Mouse (Mus musculus): ENCODE results near the gene Tomt. TPM values are rescaled to one million over a fixed set of nuclear protein-coding genes. Genes with fewer than 3 reads are reported as not detected.
A peak's percentile ranks its signal among the peaks of the same experiment; 100 is the strongest.

Gene Tomt
- polyA plus RNA-seq, 1 experiment, result 0.09 TPM

GRCm38 (mm10) chr7:101905561-101906286 is 435 bp downstream of the Tomt start, which contains the start of gene Lamtor1:
Lamtor1 (plus strand) TSS chr7:101905904.
- under 1% methylated on average over 61 of the region's 61 CpGs for WGBS

DNA sequence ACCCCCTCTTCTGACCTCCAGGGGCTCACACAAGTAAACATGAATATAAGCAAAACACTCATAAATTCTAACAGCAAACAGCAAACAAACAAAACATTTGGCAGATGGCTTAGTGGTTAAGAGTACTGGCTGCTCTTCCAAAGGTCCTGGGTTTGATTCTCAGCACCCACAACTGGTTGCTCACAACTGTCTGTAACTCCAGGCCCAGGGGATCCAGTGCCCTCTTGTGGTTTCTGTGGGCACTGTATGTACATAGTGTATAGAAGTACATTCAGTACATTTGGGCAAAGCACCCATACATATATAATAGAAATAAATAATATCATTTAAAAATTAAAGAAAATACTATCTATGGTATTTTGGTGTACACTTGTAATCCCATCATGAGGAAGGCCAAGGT is 3.3 kb downstream of the Tomt start:
- no peaks in the 10 kb centered on the region for H3K27me3 ChIP-seq (replicated peaks; ENCODE audit: control insufficient read depth, insufficient read depth, low read length)
- DNase-seq, result no peak
- no peak for TF ChIP-seq CTCF (conservative IDR thresholded peaks at IDR 0.05; ENCODE audit: insufficient read depth, insufficient read length, low read depth, low read length)
- TF ChIP-seq POLR2A (IDR thresholded peaks at IDR 0.05; ENCODE audit: low read depth, low read length), result no peak
- H3K27ac ChIP-seq (ENCODE audit: insufficient read depth, low read depth, low read length), result no peak overlapping the region
- no peaks in the 10 kb centered on the region for H3K36me3 ChIP-seq (ENCODE audit: control insufficient read depth, insufficient read depth, low read length)
- H3K4me3 ChIP-seq (ENCODE audit: insufficient read depth, low read depth, low read length), result no peak overlapping the region
- H3K4me1 ChIP-seq (ENCODE audit: control insufficient read depth, insufficient read depth, low read length), result peaks cover 10% of the 10 kb centered on the region

More at GRCm38 (mm10) chr7:101905561-101906286, 435 bp downstream of the Tomt start, which contains the start of gene Lamtor1:
- peak within 1 kb of the TSS; percentile 94 for H3K27ac ChIP-seq (ENCODE audit: insufficient read depth, low read depth, low read length)
- DNase-seq, result peak; percentile 100
- H3K27me3 ChIP-seq (replicated peaks; ENCODE audit: control insufficient read depth, insufficient read depth, low read length), result no peaks in the 10 kb centered on the region
- no peaks in the 10 kb centered on the region for H3K36me3 ChIP-seq (ENCODE audit: control insufficient read depth, insufficient read depth, low read length)
- TF ChIP-seq POLR2A (IDR thresholded peaks at IDR 0.05; ENCODE audit: low read depth, low read length) (peak; percentile 88), CTCF (conservative IDR thresholded peaks at IDR 0.05; ENCODE audit: insufficient read depth, insufficient read length, low read depth, low read length) (no peak)
- peaks cover 17% of the 10 kb centered on the region for H3K4me1 ChIP-seq (ENCODE audit: control insufficient read depth, insufficient read depth, low read length)
- H3K4me3 ChIP-seq (ENCODE audit: insufficient read depth, low read depth, low read length), result peak within 1 kb of the TSS; percentile 62

- no peaks in the 10 kb centered on the region for H3K27me3 ChIP-seq (replicated peaks; ENCODE audit: control insufficient read depth, insufficient read depth, low read length)
- no peak for DNase-seq
- H3K4me3 ChIP-seq (ENCODE audit: insufficient read depth, low read depth, low read length), result no peak overlapping the region
- WGBS, result 95% methylated on average over 10 of the region's 10 CpGs
- no peaks in the 10 kb centered on the region for H3K36me3 ChIP-seq (ENCODE audit: control insufficient read depth, insufficient read depth, low read length)
- no peak for TF ChIP-seq POLR2A (IDR thresholded peaks at IDR 0.05; ENCODE audit: low read depth, low read length)
- no peak for TF ChIP-seq CTCF (conservative IDR thresholded peaks at IDR 0.05; ENCODE audit: insufficient read depth, insufficient read length, low read depth, low read length)
- no peak overlapping the region for H3K27ac ChIP-seq (ENCODE audit: insufficient read depth, low read depth, low read length)
- H3K4me1 ChIP-seq (ENCODE audit: control insufficient read depth, insufficient read depth, low read length), result peaks cover 10% of the 10 kb centered on the region
These were observed 4.2 kb downstream of the Tomt start for GRCm38 (mm10) chr7:101901969-101902368.

GRCm38 (mm10) chr7:101900331-101901097 is 5.6 kb downstream of the Tomt start:
- no peak for DNase-seq
- TF ChIP-seq POLR2A (IDR thresholded peaks at IDR 0.05; ENCODE audit: low read depth, low read length), result no peak
- no peak for TF ChIP-seq CTCF (conservative IDR thresholded peaks at IDR 0.05; ENCODE audit: insufficient read depth, insufficient read length, low read depth, low read length)
- Histone ChIP-seq H3K4me3 (ENCODE audit: insufficient read depth, low read depth, low read length) (no peak overlapping the region), H3K36me3 (ENCODE audit: control insufficient read depth, insufficient read depth, low read length) (no peaks in the 10 kb centered on the region), H3K27ac (ENCODE audit: insufficient read depth, low read depth, low read length) (no peak overlapping the region), H3K4me1 (ENCODE audit: control insufficient read depth, insufficient read depth, low read length) (peaks cover 5% of the 10 kb centered on the region; the same call in 1 of the 2 replicates), H3K27me3 (replicated peaks; ENCODE audit: control insufficient read depth, insufficient read depth, low read length) (no peaks in the 10 kb centered on the region)
- WGBS, result 85% methylated on average over 16 of the region's 16 CpGs

- H3K36me3 ChIP-seq (ENCODE audit: control insufficient read depth, insufficient read depth, low read length), result no peaks in the 10 kb centered on the region
- TF ChIP-seq CTCF (conservative IDR thresholded peaks at IDR 0.05; ENCODE audit: insufficient read depth, insufficient read length, low read depth, low read length) (no peak), POLR2A (IDR thresholded peaks at IDR 0.05; ENCODE audit: low read depth, low read length) (peak; percentile 62)
- peak; percentile 99 for DNase-seq
- H3K27ac ChIP-seq (ENCODE audit: insufficient read depth, low read depth, low read length), result peak overlapping the region; percentile 80
- H3K4me1 ChIP-seq (ENCODE audit: control insufficient read depth, insufficient read depth, low read length), result peaks cover 5% of the 10 kb centered on the region; the same call in 1 of the 2 replicates
- H3K27me3 ChIP-seq (replicated peaks; ENCODE audit: control insufficient read depth, insufficient read depth, low read length), result no peaks in the 10 kb centered on the region
- peak overlapping the region; percentile 74 for H3K4me3 ChIP-seq (ENCODE audit: insufficient read depth, low read depth, low read length)
- under 1% methylated on average over 57 of the region's 57 CpGs for WGBS
These were observed 9.8 kb downstream of the Tomt start for GRCm38 (mm10) chr7:101896104-101897066.

- Histone ChIP-seq H3K4me1 (ENCODE audit: control insufficient read depth, insufficient read depth, low read length) (peaks cover 5% of the 10 kb centered on the region; the same call in 1 of the 2 replicates), H3K27ac (ENCODE audit: insufficient read depth, low read depth, low read length) (peak overlapping the region; percentile 66; the same call in 1 of the 2 replicates), H3K4me3 (ENCODE audit: insufficient read depth, low read depth, low read length) (peak overlapping the region; percentile 74), H3K27me3 (replicated peaks; ENCODE audit: control insufficient read depth, insufficient read depth, low read length) (no peaks in the 10 kb centered on the region), H3K36me3 (ENCODE audit: control insufficient read depth, insufficient read depth, low read length) (no peaks in the 10 kb centered on the region)
- TF ChIP-seq POLR2A (IDR thresholded peaks at IDR 0.05; ENCODE audit: low read depth, low read length) (no peak), CTCF (conservative IDR thresholded peaks at IDR 0.05; ENCODE audit: insufficient read depth, insufficient read length, low read depth, low read length) (no peak)
- no peak for DNase-seq
- 30% methylated on average over 9 of the region's 9 CpGs for WGBS
These were observed 10.5 kb downstream of the Tomt start for GRCm38 (mm10) chr7:101895695-101896094.

Measured in kidney, adult 2 months (tissue).